Mouse (Mus musculus) kidney, adult 2 months (tissue): ENCODE data around the gene Mgst2.

Experiments used
- CTCF ChIP-seq: fragments of 200-500 bp; conservative IDR thresholded peaks from 2 replicates; pipeline ENCODE4 v1.5.1; 2011; ENCODE audit warnings: low read depth, mild to moderate bottlenecking, control low read depth, low read length, moderate library complexity, mixed read lengths; ENCODE audit not compliant: insufficient read depth, insufficient read length
- POLR2A ChIP-seq: fragments of 200-500 bp; IDR thresholded peaks from one replicate; pipeline ENCODE4 v1.6.1; 2011; ENCODE audit warnings: low read depth, low read length, control low read depth

- TF ChIP-seq POLR2A, result no peak
- TF ChIP-seq CTCF, result no peak
Observed at GRCm38 (mm10) chr3:51662557-51662956, 2.4 kb downstream of the Mgst2 start.
